Mouse (Mus musculus) MEL (cell line): ENCODE data around the gene Ndufaf7. TPM values are rescaled to one million over a fixed set of nuclear protein-coding genes. Genes with fewer than 3 reads are reported as not detected.

Experiments
- DNase-seq: peaks from one replicate; pipeline ENCODE4 v3.0.0; 2011; ENCODE audit warnings: low read depth, low spot score
- H3K27ac ChIP-seq: 2 replicates; pipeline ENCODE4 v1.5.1; 2012; ENCODE audit warnings: low read depth, mild to moderate bottlenecking, control low read depth, low read length, moderate library complexity; ENCODE audit not compliant: control insufficient read depth
- H3K27me3 ChIP-seq, 2 experiments: fragments of 150-350 bp in 1 of 2; sonication (generic) in 1 of 2; 2 replicates each; pipeline ENCODE4 v1.6.1; 2012; ENCODE audit warnings: low read length in 2 of 2, mild to moderate bottlenecking in 2 of 2, improper control_type of control experiment in 1 of 2, moderate library complexity in 1 of 2; ENCODE audit not compliant: insufficient read depth in 2 of 2, control insufficient read depth in 1 of 2
- H3K36me3 ChIP-seq, 2 experiments: 2 replicates each; pipeline ENCODE4 v1.6.1; 2012 to 2014; ENCODE audit warnings: low read length in 2 of 2, improper control_type of control experiment in 1 of 2, inconsistent platforms in 1 of 2, mild to moderate bottlenecking in 1 of 2; ENCODE audit not compliant: insufficient read depth in 2 of 2, control insufficient read depth in 1 of 2
- H3K4me1 ChIP-seq, 2 experiments: fragments of 150-350 bp in 1 of 2; sonication (generic) in 1 of 2; 2 replicates each; pipeline ENCODE4 v1.6.1; 2012; ENCODE audit warnings: low read length in 2 of 2, improper control_type of control experiment in 1 of 2, mild to moderate bottlenecking in 1 of 2; ENCODE audit not compliant: insufficient read depth in 2 of 2, control insufficient read depth in 1 of 2
- H3K4me3 ChIP-seq, 2 experiments: fragments of 150-350 bp in 1 of 2; sonication (generic) in 1 of 2; 2 replicates each; pipeline ENCODE4 v1.5.1; 2012; ENCODE audit warnings: low read depth in 2 of 2, low read length in 2 of 2, mild to moderate bottlenecking in 2 of 2, moderate library complexity in 2 of 2, control low read depth in 1 of 2, improper control_type of control experiment in 1 of 2; ENCODE audit not compliant: control insufficient read depth in 1 of 2, insufficient read depth in 1 of 2
- H3K79me2 ChIP-seq: 2 replicates; pipeline ENCODE4 v1.6.1; 2012; ENCODE audit warnings: mild to moderate bottlenecking, low read length, moderate library complexity; ENCODE audit not compliant: control insufficient read depth, poor library complexity, insufficient read depth
- H3K9ac ChIP-seq: 2 replicates; pipeline ENCODE4 v1.6.1; 2012; ENCODE audit warnings: low read depth, mild to moderate bottlenecking, control low read depth, low read length, moderate library complexity; ENCODE audit not compliant: control insufficient read depth, poor library complexity, severe bottlenecking
- H3K9me3 ChIP-seq: fragments of 150-350 bp; sonication (generic); replicated peaks from 2 replicates; pipeline ENCODE4 v1.6.1; 2012; ENCODE audit warnings: mild to moderate bottlenecking, low read length, improper control_type of control experiment, moderate library complexity; ENCODE audit not compliant: insufficient read depth
- BHLHE40 ChIP-seq: IDR thresholded peaks from 2 replicates; pipeline ENCODE4 v1.6.1; 2012; ENCODE audit warnings: low read depth, mild to moderate bottlenecking, inconsistent platforms, low read length, improper control_type of control experiment, borderline replicate concordance
- CHD1 ChIP-seq: IDR thresholded peaks from 2 replicates; pipeline ENCODE4 v1.6.1; 2012; ENCODE audit warnings: low read depth, mild to moderate bottlenecking, inconsistent platforms, low read length, improper control_type of control experiment
- CHD2 ChIP-seq: IDR thresholded peaks from 2 replicates; pipeline ENCODE4 v1.6.1; 2011; ENCODE audit warnings: low read length, improper control_type of control experiment
- ELF1 ChIP-seq: IDR thresholded peaks from 2 replicates; pipeline ENCODE4 v1.6.1; 2014; ENCODE audit warnings: low read depth, mild to moderate bottlenecking, inconsistent platforms, low read length, improper control_type of control experiment, moderate library complexity
- EP300 ChIP-seq, 2 experiments: IDR thresholded peaks; 2 replicates each; pipeline ENCODE4 v1.6.1; 2011; ENCODE audit warnings: improper control_type of control experiment in 2 of 2, low read length in 2 of 2, low read depth in 1 of 2, mild to moderate bottlenecking in 1 of 2
- ETS1 ChIP-seq: IDR thresholded peaks from 2 replicates; pipeline ENCODE4 v1.6.1; 2012; ENCODE audit warnings: low read depth, mild to moderate bottlenecking, inconsistent platforms, low read length, improper control_type of control experiment, moderate library complexity
- GABPA ChIP-seq: IDR thresholded peaks from 2 replicates; pipeline ENCODE4 v1.6.1; 2012; ENCODE audit warnings: low read depth, mild to moderate bottlenecking, inconsistent platforms, low read length, improper control_type of control experiment, moderate library complexity
- HCFC1 ChIP-seq: IDR thresholded peaks from 2 replicates; pipeline ENCODE4 v1.6.1; 2012; ENCODE audit warnings: low read depth, mild to moderate bottlenecking, inconsistent platforms, low read length, improper control_type of control experiment, moderate library complexity
- MAFK ChIP-seq: IDR thresholded peaks from 2 replicates; pipeline ENCODE4 v1.6.1; 2011; ENCODE audit warnings: low read depth, mild to moderate bottlenecking, low read length, improper control_type of control experiment, borderline replicate concordance
- MAX ChIP-seq: IDR thresholded peaks from 2 replicates; pipeline ENCODE4 v1.6.1; 2011; ENCODE audit warnings: low read length, improper control_type of control experiment
- MAZ ChIP-seq: IDR thresholded peaks from 2 replicates; pipeline ENCODE4 v1.6.1; 2012; ENCODE audit warnings: low read depth, mild to moderate bottlenecking, inconsistent platforms, low read length, improper control_type of control experiment
- MEF2A ChIP-seq: IDR thresholded peaks from 2 replicates; pipeline ENCODE4 v1.6.1; 2014; ENCODE audit warnings: low read depth, mild to moderate bottlenecking, inconsistent platforms, low read length, improper control_type of control experiment; ENCODE audit not compliant: poor library complexity, insufficient replicate concordance, severe bottlenecking; ENCODE audit errors: extremely low read depth
- MYB ChIP-seq: IDR thresholded peaks from 2 replicates; pipeline ENCODE4 v1.6.1; 2011; ENCODE audit warnings: mild to moderate bottlenecking, low read depth, low read length, improper control_type of control experiment
- POLR2AphosphoS2 ChIP-seq: IDR thresholded peaks from 2 replicates; pipeline ENCODE4 v1.6.1; 2011; ENCODE audit warnings: low read length, improper control_type of control experiment
- POLR2AphosphoS5 ChIP-seq: IDR thresholded peaks from 2 replicates; pipeline ENCODE4 v1.6.1; 2012; ENCODE audit warnings: low read depth, borderline replicate concordance, mild to moderate bottlenecking, inconsistent platforms, low read length, moderate library complexity, mixed read lengths
- RAD21 ChIP-seq: IDR thresholded peaks from 2 replicates; pipeline ENCODE4 v1.6.1; 2011; ENCODE audit warnings: mild to moderate bottlenecking, low read depth, low read length, improper control_type of control experiment
- RCOR1 ChIP-seq: IDR thresholded peaks from 2 replicates; pipeline ENCODE4 v1.6.1; 2012; ENCODE audit warnings: low read depth, mild to moderate bottlenecking, inconsistent platforms, low read length, improper control_type of control experiment
- SIN3A ChIP-seq: IDR thresholded peaks from 2 replicates; pipeline ENCODE4 v1.6.1; 2012; ENCODE audit warnings: low read length, improper control_type of control experiment, inconsistent platforms
- SMC3 ChIP-seq: IDR thresholded peaks from 2 replicates; pipeline ENCODE4 v1.6.1; 2011; ENCODE audit warnings: low read depth, low read length, improper control_type of control experiment
- TAL1 ChIP-seq: IDR thresholded peaks from 2 replicates; pipeline ENCODE4 v1.6.1; 2012; ENCODE audit warnings: mild to moderate bottlenecking, inconsistent platforms, low read length, moderate library complexity, mixed read lengths
- TBP ChIP-seq: IDR thresholded peaks from 2 replicates; pipeline ENCODE4 v1.8.0; 2011; ENCODE audit warnings: low read depth, low read length, improper control_type of control experiment
- UBTF ChIP-seq: IDR thresholded peaks from 2 replicates; pipeline ENCODE4 v1.6.1; 2012; ENCODE audit warnings: low read depth, mild to moderate bottlenecking, inconsistent platforms, low read length, improper control_type of control experiment, moderate library complexity, borderline replicate concordance; ENCODE audit not compliant: insufficient read depth
- USF2 ChIP-seq, 2 experiments: IDR thresholded peaks; 2 replicates each; pipeline ENCODE4 v1.6.1; 2011 to 2012; ENCODE audit warnings: improper control_type of control experiment in 2 of 2, low read length in 2 of 2, borderline replicate concordance in 1 of 2, inconsistent platforms in 1 of 2, low read depth in 1 of 2, mild to moderate bottlenecking in 1 of 2; ENCODE audit not compliant: insufficient read depth in 1 of 2
- ZC3H11A ChIP-seq: IDR thresholded peaks from 2 replicates; pipeline ENCODE4 v1.6.1; 2012; ENCODE audit warnings: low read depth, mild to moderate bottlenecking, inconsistent platforms, low read length, improper control_type of control experiment
- ZKSCAN1 ChIP-seq: IDR thresholded peaks from 2 replicates; pipeline ENCODE4 v1.6.1; 2012; ENCODE audit warnings: low read depth, mild to moderate bottlenecking, inconsistent platforms, low read length, improper control_type of control experiment, moderate library complexity
- ZMIZ1 ChIP-seq: IDR thresholded peaks from 2 replicates; pipeline ENCODE4 v1.6.1; 2012; ENCODE audit warnings: low read depth, mild to moderate bottlenecking, inconsistent platforms, low read length, improper control_type of control experiment, moderate library complexity
- ZNF384 ChIP-seq: IDR thresholded peaks from 2 replicates; pipeline ENCODE4 v1.6.1; 2012; ENCODE audit warnings: low read depth, mild to moderate bottlenecking, inconsistent platforms, low read length, improper control_type of control experiment
- polyA plus RNA-seq, 2 experiments: library from polyadenylated mRNA; stranded (reverse) in 1 of 2; unstranded in 1 of 2; fragments of >175 nt in 1 of 2; fragments of >200 nt in 1 of 2; gene quantifications; 2 replicates each; pipeline versions ENCODE4 v1.2.1 to v1.2.4; 2012; ENCODE audit warnings: low replicate concordance in 2 of 2, low read depth in 1 of 2; ENCODE audit not compliant: insufficient read length in 2 of 2, insufficient read depth in 1 of 2, missing spikeins in 1 of 2
- total RNA-seq: library from RNA; depleted of rRNA; stranded (reverse); fragments of 300-350 nt; gene quantifications from 2 replicates; pipeline ENCODE4 v1.2.3, GENCODE M21; 2012

Gene Ndufaf7
- total and polyA plus RNA-seq, 3 experiments: 22.6 to 29.3 TPM; not detected in 1

- TF ChIP-seq BHLHE40 (no peak), POLR2AphosphoS2 (no peak), SMC3 (peak; percentile 71)
- TF ChIP-seq, all 39 proteins: peak for 4
These were observed 41.5 kb upstream of the Ndufaf7 start (continued) for GRCm38 (mm10) chr17:78895394-78895793.

DNA sequence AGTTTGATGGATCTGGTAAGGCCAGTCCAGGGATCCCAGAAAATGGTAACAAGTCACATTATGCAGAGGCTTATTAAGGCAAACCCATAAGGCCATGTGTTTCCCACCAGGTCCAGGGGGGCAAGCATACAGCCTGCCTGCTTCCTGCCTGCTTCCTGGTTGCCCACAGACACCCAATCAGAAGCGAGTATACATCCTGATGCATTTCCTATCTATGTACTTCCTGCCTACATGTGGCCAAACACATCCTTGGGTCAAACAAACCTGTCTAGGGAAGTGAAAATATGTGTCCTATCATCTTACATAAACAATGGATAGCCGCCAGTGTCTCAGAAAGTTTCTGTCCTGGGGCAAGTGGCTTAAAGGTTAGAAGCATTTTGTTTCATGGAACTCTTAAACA lies 33.8 kb upstream of the Ndufaf7 start:
- Histone ChIP-seq H3K4me3 (no peak overlapping the region), H3K9me3 (no peaks in the 10 kb centered on the region), H3K27me3 (no peaks in the 10 kb centered on the region), H3K79me2 (no peaks in the 10 kb centered on the region), H3K36me3 (no peaks in the 10 kb centered on the region)
- DNase-seq: peak; percentile 17
- no peak for TF ChIP-seq ZNF384
- TF ChIP-seq CHD2: no peak
- TF ChIP-seq ELF1: peak; percentile 43; the same call in 1 of the 2 replicates
- TF ChIP-seq, all 39 proteins: peak for 1
- H3K27ac ChIP-seq: no peak overlapping the region
- no peaks in the 10 kb centered on the region for H3K4me1 ChIP-seq
- no peak overlapping the region for H3K9ac ChIP-seq

GRCm38 (mm10) chr17:78906892-78907291 lies 30.0 kb upstream of the Ndufaf7 start, which contains the start of gene Sult6b1:
Gene Sult6b1 (minus strand): TSS chr17:78906992.
- Histone ChIP-seq H3K4me1 (no peaks in the 10 kb centered on the region), H3K27ac (no peak within 1 kb of the TSS)

GRCm38 (mm10) chr17:78909374-78909773 lies 27.6 kb upstream of the Ndufaf7 start:
- no peak for TF ChIP-seq TAL1
- no peak for TF ChIP-seq RCOR1
- no peak for TF ChIP-seq TBP
- TF ChIP-seq EP300 (IDR thresholded peaks at IDR 0.05; ENCODE audit: low read depth in 1 of 2, low read length in 2 of 2): no peak
- TF ChIP-seq USF2 (IDR thresholded peaks at IDR 0.05; ENCODE audit: borderline replicate concordance in 1 of 2, insufficient read depth in 1 of 2, low read depth in 1 of 2, low read length in 2 of 2): no peak
- no peak for TF ChIP-seq BHLHE40
- no peak for TF ChIP-seq SIN3A
- TF ChIP-seq MAX: no peak
- no peak for TF ChIP-seq UBTF
- no peak for TF ChIP-seq POLR2AphosphoS5
- TF ChIP-seq ZKSCAN1: no peak
- no peak for TF ChIP-seq ZMIZ1
- no peak for TF ChIP-seq RAD21
- no peak for TF ChIP-seq ELF1
- TF ChIP-seq MAZ: no peak
- no peaks in the 10 kb centered on the region for H3K27me3 ChIP-seq
- peaks cover 0 to 5% of the 10 kb centered on the region in 2 experiments; a peak in 3 of 4 replicates for H3K4me1 ChIP-seq
- no peaks in the 10 kb centered on the region; the same call in 1 of the 2 replicates for H3K79me2 ChIP-seq
- no peak overlapping the region for H3K9ac ChIP-seq
- H3K4me3 ChIP-seq: no peak overlapping the region
- peaks cover 0 to 8% of the 10 kb centered on the region in 2 experiments; a peak in 2 of 4 replicates for H3K36me3 ChIP-seq
- H3K27ac ChIP-seq: no peak overlapping the region
- DNase-seq: no peak
- H3K9me3 ChIP-seq: no peaks in the 10 kb centered on the region

More at GRCm38 (mm10) chr17:78906892-78907291, 30.0 kb upstream of the Ndufaf7 start, which contains the start of gene Sult6b1:
- Histone ChIP-seq H3K9ac (no peak within 1 kb of the TSS), H3K9me3 (no peaks in the 10 kb centered on the region), H3K27me3 (no peaks in the 10 kb centered on the region), H3K79me2 (no peaks in the 10 kb centered on the region), H3K36me3 (peaks cover 0 to 4% of the 10 kb centered on the region in 2 experiments; a peak in 2 of 4 replicates)
- no peak for DNase-seq
- no peak for TF ChIP-seq ETS1
- no peak for TF ChIP-seq HCFC1
- TF ChIP-seq MEF2A: no peak
- TF ChIP-seq ZC3H11A: no peak
- TF ChIP-seq ZKSCAN1: no peak
- TF ChIP-seq MAFK: no peak
- no peak for TF ChIP-seq MYB
- no peak for TF ChIP-seq ZMIZ1
- TF ChIP-seq RCOR1: no peak
- TF ChIP-seq ELF1: no peak
- TF ChIP-seq GABPA: no peak
- no peak for TF ChIP-seq BHLHE40
- TF ChIP-seq CHD1: no peak
- no peak for TF ChIP-seq SMC3
- TF ChIP-seq, all 39 proteins: peak for 0
- H3K4me3 ChIP-seq: no peak within 1 kb of the TSS
